Mouse (Mus musculus): ENCODE results near the gene Hsf5. TPM values are rescaled to one million over a fixed set of nuclear protein-coding genes. Genes with fewer than 3 reads are reported as not detected.

The Hsf5 gene
- total RNA-seq, 1 experiment from 2014 or later: not detected

GRCm38 (mm10) chr11:87615952-87616351 is 1.0 kb upstream of the Hsf5 start:
- no peak for ATAC-seq (replicated peaks; ENCODE audit: insufficient number of reproducible peaks, low FRiP score, low TSS enrichment, poor library complexity, severe bottlenecking)

DNA sequence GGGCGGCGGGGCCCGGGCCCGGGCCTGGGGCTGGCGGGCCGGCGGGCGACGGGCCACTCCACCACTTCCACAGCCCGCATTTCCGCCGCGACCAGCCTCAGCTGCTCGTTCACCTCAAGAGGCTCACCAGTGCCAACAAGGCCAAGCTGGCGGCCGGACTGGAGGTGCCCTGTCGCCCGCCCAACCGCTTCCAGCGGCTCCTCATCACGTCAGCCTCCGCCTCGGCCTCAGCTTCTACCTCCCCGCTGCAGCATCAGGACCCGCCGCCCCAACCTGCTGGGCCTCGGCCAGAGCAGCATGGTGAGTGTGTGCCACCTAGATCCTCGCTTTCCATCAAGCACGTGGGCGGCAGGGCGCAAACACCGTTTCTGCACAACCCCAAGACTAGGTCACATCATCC is 642 bp downstream of the Hsf5 start:
- ATAC-seq (replicated peaks; ENCODE audit: insufficient number of reproducible peaks, low FRiP score, low TSS enrichment, poor library complexity, severe bottlenecking): no peak

GRCm38 (mm10) chr11:87623160-87623559 is 6.2 kb downstream of the Hsf5 start:
- ATAC-seq (replicated peaks; ENCODE audit: insufficient number of reproducible peaks, low FRiP score, low TSS enrichment, poor library complexity, severe bottlenecking): no peak

DNA sequence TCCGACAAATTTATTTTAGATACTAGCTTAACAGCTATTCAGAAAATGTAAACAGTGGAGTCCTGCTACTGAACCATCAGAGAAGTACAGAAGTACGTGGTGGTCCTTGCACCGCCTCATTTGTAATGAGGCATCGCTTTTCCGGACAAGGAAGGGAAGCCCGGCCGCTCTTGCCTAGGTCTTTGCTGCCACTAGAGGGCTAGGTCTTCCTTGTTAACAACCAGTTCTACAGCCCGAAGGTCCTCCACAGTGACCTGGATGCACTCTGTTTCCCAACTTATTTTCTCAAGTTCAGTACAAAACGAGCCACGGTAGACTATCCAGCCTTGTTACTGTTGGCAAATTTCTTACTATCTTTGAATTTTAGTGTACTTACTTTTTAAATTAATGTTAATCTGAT is 12.9 kb downstream of the Hsf5 start:
- peak; percentile 80 for ATAC-seq (replicated peaks; ENCODE audit: insufficient number of reproducible peaks, low FRiP score, low TSS enrichment, poor library complexity, severe bottlenecking)

- no peak for ATAC-seq (replicated peaks; ENCODE audit: insufficient number of reproducible peaks, low FRiP score, low TSS enrichment, poor library complexity, severe bottlenecking)
These were observed 21.8 kb downstream of the Hsf5 start for GRCm38 (mm10) chr11:87638793-87639192.

DNA sequence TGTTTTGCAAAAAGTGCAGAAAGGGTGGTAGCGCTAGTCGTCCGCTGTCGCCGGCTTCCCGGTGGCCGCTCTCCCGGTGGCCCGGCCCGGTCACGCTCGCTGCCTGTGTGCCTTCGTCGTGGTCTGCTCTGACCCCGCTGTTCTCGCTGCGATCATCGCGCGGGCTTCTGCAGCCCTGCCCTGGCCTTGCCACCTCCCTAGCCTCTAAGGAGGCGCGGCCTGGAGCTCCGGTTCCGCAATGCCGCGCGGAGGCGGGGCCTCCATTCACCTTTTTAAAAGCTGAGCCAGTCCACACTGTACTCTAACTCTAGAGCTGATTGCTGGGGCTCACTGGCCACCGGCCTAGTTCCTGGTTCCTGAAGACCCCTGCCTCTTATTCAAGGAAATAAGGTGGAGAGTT is 22.2 kb downstream of the Hsf5 start:
- peak; percentile 92 for ATAC-seq (replicated peaks; ENCODE audit: insufficient number of reproducible peaks, low FRiP score, low TSS enrichment, poor library complexity, severe bottlenecking)

DNA sequence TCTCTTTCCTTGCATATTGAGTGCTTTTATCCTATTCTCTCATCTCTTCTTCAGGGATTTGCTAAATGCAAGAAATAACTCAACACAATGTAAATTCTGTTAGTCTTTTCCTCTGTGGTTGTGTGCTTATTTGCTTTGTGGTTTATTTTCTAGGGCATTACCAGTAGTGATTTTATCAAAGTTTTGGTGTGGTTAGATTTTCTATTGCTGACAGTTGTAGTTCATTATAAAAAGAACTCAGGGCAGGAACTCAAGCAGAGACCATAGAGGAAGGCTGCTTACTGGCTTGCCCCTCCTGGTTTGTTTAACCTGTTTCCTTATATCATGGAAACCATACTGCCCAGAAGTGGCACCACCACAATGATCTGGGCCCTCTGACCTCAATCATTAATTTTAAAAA is 25.9 kb downstream of the Hsf5 start:
- no peak for ATAC-seq (replicated peaks; ENCODE audit: insufficient number of reproducible peaks, low FRiP score, low TSS enrichment, poor library complexity, severe bottlenecking)

- no peak for ATAC-seq (replicated peaks; ENCODE audit: insufficient number of reproducible peaks, low FRiP score, low TSS enrichment, poor library complexity, severe bottlenecking)
These were observed 37.7 kb downstream of the Hsf5 start for GRCm38 (mm10) chr11:87654693-87655092.

- ATAC-seq (replicated peaks; ENCODE audit: insufficient number of reproducible peaks, low FRiP score, low TSS enrichment, poor library complexity, severe bottlenecking): no peak
These were observed 42.3 kb downstream of the Hsf5 start for GRCm38 (mm10) chr11:87659216-87659615.

- ATAC-seq (replicated peaks; ENCODE audit: insufficient number of reproducible peaks, low FRiP score, low TSS enrichment, poor library complexity, severe bottlenecking): peak; percentile 95
These were observed 45.4 kb downstream of the Hsf5 start, which contains the start of gene Rnf43 for GRCm38 (mm10) chr11:87662407-87662806. Gene Rnf43, plus strand, starts transcription at chr11:87662722.

DNA sequence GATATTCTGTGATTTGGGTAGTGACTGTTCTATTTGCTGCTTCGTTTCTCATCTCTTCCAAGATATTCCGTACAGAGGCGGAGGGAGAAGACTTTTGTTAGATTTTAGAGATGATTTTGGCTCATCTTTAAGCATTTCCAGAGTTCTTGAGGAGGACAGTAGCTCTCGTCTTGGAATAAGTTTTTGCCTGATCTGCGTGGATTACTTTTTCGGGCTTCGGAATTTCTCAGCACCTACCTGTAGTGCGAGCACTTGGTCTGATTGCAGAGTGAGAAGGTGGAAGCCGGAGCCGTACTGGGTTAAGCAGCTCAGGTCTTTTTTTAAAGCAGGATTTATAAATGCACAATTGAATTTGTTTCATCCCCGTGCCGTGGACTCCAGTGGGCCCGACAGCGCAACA is 45.9 kb downstream of the Hsf5 start:
- ATAC-seq (replicated peaks; ENCODE audit: insufficient number of reproducible peaks, low FRiP score, low TSS enrichment, poor library complexity, severe bottlenecking): no peak

DNA sequence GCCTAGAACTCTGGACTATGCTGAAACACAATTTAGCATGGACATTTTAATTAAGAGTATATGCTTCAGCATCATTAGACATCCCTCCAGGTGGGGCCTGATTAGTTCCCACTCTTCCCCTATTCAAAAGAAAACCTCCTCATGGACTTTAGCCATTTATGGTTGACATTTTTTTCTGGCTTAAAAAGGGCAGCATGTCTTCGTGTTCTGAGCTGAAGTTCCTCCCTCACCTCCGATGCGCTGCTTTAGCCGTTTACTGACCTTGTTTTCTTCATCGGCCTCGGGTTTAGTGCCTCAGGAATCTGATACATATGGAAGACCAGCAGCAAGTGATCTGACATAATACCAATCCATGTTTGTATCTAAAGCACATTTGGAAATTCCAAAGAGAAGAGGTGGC is 47.0 kb downstream of the Hsf5 start:
- no peak for ATAC-seq (replicated peaks; ENCODE audit: insufficient number of reproducible peaks, low FRiP score, low TSS enrichment, poor library complexity, severe bottlenecking)

DNA sequence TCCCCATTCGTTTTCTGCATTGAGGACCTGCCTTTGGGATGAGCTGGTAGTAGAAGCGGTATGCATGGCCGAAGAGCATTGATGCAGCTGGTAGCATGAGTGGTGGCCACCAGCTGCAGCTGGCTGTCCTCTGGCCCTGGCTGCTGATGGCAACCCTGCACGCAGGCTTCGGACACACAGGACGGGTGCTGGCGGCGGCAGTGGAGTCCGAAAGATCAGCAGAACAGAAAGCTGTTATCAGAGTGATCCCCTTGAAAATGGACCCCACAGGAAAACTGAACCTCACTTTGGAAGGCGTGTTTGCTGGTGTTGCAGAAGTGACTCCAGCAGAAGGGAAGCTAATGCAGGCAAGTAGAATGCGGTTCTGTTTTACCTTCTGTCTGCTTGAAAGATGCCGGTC is 47.6 kb downstream of the Hsf5 start:
- ATAC-seq (replicated peaks; ENCODE audit: insufficient number of reproducible peaks, low FRiP score, low TSS enrichment, poor library complexity, severe bottlenecking): no peak

- no peak for ATAC-seq (replicated peaks; ENCODE audit: insufficient number of reproducible peaks, low FRiP score, low TSS enrichment, poor library complexity, severe bottlenecking)
These were observed 48.3 kb downstream of the Hsf5 start for GRCm38 (mm10) chr11:87665224-87665623.

DNA sequence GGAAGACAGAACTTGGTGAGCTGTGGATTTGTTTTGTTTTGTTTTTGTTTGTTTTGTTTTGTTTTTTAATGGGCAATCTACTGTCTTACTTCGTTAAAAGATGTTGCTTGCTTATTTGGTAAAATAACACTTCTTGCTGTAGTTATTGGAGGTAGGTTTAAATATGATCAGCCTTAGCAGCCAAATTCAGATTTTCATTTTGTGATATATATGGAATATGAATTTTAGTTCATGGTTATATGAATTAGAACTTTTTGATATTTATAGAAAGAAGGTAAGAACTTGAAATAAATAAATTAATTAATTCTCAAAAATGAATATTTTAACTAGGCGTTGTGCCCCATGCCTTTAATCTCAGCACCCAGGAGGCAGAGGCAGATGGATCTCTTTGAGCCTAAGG is 48.7 kb downstream of the Hsf5 start:
- ATAC-seq (replicated peaks; ENCODE audit: insufficient number of reproducible peaks, low FRiP score, low TSS enrichment, poor library complexity, severe bottlenecking): no peak

DNA sequence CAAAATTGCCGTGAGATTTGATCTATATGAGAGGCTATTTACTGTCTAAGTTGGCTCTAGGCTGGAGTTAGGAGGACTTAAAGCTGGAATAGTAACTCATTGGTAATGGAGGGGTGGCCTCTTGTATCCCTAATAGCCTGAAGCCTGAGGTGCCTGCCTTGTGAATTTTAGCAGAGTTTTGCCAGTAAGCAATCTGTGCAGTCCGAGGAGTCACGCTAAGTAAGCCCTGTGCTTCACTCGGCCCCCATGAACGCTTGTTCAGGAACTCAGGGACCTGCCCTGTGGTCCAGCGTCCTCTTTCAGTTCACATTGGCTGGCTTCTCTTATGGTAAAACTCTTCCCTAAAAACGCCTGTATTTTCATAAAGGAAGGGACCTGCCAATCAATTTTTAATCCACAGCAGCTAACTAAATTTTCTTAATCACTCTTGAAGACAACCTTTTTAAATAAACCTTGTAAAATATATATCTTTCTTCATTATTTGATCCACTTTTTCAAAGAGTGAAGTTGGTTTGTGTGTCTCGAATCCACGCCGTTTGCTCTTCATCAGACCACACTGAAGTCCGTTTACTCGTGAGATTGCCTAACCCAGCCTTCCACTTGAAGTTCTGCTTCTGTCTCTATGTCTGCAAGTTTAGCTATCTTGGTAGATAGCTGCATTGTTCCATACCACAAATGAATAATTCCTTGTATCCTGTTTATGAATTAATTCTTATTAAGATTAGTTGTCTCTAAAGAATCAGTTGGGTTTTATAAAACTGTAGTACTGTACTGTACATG is 49.5 kb downstream of the Hsf5 start:
- no peak for ATAC-seq (replicated peaks; ENCODE audit: insufficient number of reproducible peaks, low FRiP score, low TSS enrichment, poor library complexity, severe bottlenecking)

GRCm38 (mm10) chr11:87667107-87668090 is 50.4 kb downstream of the Hsf5 start:
- ATAC-seq (replicated peaks; ENCODE audit: insufficient number of reproducible peaks, low FRiP score, low TSS enrichment, poor library complexity, severe bottlenecking): no peak

- ATAC-seq (replicated peaks; ENCODE audit: insufficient number of reproducible peaks, low FRiP score, low TSS enrichment, poor library complexity, severe bottlenecking): no peak
These were observed 56.3 kb downstream of the Hsf5 start for GRCm38 (mm10) chr11:87673282-87673681.

DNA sequence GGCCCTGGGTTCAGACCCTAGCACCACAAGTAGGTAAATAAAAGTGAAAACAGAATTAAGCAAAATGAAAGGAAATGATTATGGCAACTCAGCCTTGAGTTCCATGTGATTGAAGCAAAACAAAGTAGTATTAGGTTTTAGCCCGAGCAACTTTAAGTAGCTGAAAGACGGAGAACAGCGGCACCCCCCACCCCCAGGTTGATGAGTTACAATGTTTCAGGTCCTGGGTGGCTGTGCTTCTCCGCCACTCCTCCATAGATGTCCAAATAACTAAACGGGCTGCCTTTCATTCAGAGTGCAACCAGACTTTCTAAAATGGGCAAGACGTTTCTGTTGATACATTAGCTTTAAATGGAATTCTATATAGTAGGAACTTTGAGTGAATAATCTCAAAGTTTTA is 58.6 kb downstream of the Hsf5 start:
- no peak for ATAC-seq (replicated peaks; ENCODE audit: insufficient number of reproducible peaks, low FRiP score, low TSS enrichment, poor library complexity, severe bottlenecking)

- no peak for ATAC-seq (replicated peaks; ENCODE audit: insufficient number of reproducible peaks, low FRiP score, low TSS enrichment, poor library complexity, severe bottlenecking)
These were observed 60.8 kb downstream of the Hsf5 start for GRCm38 (mm10) chr11:87677756-87678155.

All from monocyte, adult 5-6 weeks (primary cell).